Mouse (Mus musculus) neutrophil, adult 65 days (primary cell): Measurements from ENCODE around the gene Cbr2. TPM values are rescaled to one million over a fixed set of nuclear protein-coding genes. Genes with fewer than 3 reads are reported as not detected.

ENCODE experiments used
- total RNA-seq: library from RNA; stranded (reverse); gene quantifications from 2 replicates; pipeline ENCODE4 v1.2.4, GENCODE M21; 2023

The Cbr2 gene
- 2.3 and 2.9 TPM in 2 replicates for total RNA-seq

DNA sequence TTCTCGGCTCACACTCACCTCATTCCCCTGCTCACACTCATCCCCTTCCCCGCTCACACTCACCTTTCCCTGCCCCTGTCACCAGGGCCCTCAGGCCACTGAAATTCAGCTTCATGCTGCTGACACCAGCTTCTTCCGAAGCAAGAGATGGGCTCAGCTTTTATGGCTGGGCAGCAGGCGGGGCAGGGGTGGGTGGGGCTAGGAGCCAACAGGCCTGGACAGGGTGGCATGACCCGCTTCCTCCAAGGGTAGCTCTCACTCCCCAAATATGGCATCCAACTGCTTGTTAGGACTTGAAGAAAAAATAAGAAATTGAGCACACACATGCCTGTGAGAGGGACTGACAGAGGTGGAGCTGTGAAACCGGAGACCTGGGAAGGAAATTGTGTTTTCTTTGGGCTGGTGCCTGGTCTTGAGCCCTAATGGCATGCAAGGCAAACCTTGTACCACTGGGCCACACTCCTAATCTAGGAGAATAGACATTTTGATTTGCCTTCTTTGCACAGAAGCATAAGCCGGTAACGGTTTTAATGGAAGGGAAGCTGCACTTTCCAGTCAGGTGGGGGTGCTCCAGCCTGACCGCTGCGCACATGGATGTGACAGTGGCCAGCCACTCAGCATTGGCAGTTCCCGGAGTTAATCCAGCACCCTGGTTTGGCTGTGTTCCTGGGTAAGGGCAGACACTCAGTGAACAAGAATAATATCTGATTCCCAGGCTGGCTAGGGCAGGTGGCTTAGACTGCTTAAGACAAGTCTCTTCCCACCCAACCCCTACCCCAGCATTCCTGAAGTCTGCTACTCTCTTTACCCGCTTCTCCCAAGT is at the start of gene Cbr2:
TSS of gene Cbr2 (minus strand) at position 257 of the 823 bp plus-strand sequence.

DNA sequence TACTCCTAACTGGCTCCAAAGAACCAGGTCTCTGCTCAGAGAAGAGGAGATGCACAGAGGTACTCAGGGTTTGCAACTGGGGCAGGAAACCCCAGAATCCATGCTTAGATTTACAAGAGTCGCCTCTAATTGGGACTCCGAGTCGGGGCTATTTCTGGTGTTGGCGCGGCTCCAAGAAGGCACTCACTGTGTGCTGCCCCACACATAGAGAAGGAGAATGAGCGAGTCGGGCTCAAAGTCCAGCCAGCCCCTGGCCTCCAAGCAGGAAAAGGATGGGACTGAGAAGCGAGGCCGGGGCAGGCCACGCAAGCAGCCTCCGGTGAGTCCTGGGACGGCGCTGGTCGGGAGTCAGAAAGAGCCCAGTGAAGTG is 30.7 kb upstream of the Cbr2 start, which contains the start of gene Hmga1b:
TSS of gene Hmga1b (plus strand) at position 123 of the 370 bp plus-strand sequence.

DNA sequence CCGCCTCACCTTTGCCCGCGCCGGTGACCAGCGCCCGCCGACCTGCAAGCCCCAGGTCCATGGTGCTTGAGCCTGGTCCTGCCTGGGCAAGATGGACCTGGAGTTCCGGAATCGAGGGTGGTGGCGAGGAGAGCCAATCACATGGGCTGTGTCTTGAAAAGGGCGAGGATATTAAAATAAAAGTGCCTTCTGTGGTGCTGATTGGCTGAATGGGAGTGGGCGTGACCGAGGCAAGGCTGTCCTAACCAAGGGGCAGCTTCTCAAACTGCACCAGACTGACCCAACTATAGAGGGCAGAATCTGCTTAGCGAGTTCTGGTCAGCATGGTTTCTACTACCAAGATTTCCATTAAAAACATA is 4.8 kb downstream of the Cbr2 start, which contains the start of gene Dcxr:
TSS of gene Dcxr (minus strand) at position 113 of the 359 bp plus-strand sequence.

DNA sequence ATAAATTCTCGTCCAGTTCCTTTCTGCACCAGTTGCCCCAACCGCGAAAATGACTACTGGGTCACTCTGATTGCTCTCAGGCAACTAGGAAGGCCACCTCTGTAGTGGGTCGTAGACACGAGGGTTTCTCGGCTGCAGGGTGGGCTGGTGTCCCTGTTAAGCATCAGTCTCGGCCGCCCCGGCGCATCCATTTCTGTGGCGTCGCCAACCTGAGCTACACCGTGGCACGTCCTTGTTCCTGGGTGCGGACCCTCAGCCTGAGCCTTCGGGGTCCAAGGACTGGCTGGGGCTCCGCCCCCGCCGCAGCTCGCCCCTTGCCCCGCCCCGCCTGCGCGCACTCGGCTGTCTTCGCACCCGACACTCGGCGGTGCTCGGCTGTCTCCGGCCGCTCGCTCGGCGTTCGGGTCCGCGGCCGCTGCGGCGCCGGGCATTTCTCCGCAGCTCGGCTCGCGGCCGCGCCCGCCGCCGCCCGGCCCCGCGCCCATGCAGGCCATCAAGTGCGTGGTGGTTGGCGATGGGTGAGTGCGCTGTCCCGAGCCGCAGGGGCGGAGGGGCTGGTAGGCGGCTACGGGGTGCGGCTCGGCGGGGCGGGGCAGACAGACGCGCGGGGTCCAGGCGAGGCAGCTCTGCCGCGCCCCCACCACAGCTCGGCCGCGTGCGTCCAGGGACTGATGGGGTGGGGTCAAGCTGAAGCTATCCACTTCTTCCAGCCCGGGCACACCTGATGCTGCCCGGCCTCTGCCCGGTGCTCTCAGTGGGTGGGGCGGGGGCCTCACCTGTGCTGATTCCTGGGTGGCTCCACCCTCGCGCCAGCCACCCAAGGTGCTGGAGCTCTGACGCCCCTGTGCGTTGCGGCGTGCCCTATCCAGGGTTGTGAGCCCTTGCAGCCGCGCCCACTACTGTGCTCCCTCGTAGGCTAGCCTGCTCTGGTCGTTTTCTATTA is 10.5 kb downstream of the Cbr2 start, which contains the start of gene Rac3:
TSS of gene Rac3 (plus strand) at position 347 of the 943 bp plus-strand sequence.

DNA sequence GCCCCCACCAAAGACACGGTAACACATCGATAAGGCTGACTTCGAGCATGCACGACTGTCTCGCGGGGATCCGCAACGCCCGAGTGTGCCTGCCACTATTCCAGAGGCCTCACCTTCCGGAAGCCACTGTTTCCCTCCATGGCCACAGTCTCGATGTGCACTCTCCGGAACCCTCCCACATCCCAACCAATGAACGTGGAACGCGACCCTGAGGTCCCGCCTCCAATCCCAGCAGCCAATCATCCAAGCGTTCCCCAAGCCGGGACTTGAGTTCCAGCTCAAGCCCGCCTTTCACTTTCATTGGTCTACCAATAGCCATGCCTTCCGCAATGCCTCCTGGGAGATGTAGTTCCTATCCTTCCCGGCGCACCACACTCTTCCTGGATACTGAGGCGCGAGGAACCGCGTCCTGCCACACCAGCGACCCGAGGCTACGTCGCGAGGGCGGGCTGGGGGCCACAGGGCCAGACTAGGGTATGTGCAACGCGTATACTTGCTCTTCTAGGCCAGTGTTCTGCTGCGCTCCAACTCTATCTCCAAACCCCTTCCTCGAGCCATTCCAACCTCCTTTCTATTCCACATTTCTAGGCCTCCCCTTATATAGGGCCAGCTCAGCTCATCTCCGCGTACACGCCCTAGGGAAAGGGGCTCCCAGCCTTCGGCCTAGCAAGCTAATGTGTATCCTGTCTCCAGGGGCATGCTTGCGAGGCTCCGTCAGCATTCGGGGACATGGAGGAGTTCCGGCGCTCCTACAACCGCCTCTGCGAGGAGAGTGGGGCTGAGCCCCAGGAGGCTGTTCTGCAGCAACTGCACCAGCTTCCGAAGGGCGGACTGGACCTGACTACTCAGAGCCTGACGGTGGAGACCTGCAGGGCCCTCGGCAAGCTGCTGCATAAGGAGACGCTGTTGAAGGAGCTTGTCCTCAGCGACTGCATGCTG is 18.1 kb downstream of the Cbr2 start, which contains the start of the genes Cenpx and Lrrc45:
TSS of gene Cenpx (minus strand) at position 159 of the 939 bp plus-strand sequence.
TSS of gene Lrrc45 (plus strand) at position 346 of the 939 bp plus-strand sequence.

Other genes with a start within 250 kb of the Cbr2 start
- gene Mrpl12, start 247.5 kb downstream of the Cbr2 start, total RNA-seq, result 12.8 and 16.8 TPM in 2 replicates
- 11.2 and 13.4 TPM in 2 replicates for gene Slc25a10, start 240.3 kb downstream of the Cbr2 start, total RNA-seq
- gene Gcgr, start 201.4 kb downstream of the Cbr2 start, total RNA-seq, result not detected in 2 replicates
- 28.8 and 31.9 TPM in 2 replicates for gene Mcrip1, start 182.4 kb downstream of the Cbr2 start, total RNA-seq
- gene Ppp1r27, start 181.0 kb downstream of the Cbr2 start, total RNA-seq, result not detected in 2 replicates
- 245 and 272 TPM in 2 replicates for gene P4hb, start 158.9 kb downstream of the Cbr2 start, total RNA-seq
- 428 and 459 TPM in 2 replicates for gene Arhgdia, start 150.5 kb downstream of the Cbr2 start, total RNA-seq
- 116 and 122 TPM in 2 replicates for gene Alyref, start 133.7 kb downstream of the Cbr2 start, total RNA-seq
- 36.8 and 40.0 TPM in 2 replicates for gene Anapc11, start 133.7 kb downstream of the Cbr2 start, total RNA-seq
- gene Npb, start 123.6 kb downstream of the Cbr2 start, total RNA-seq, result 1.5 TPM in 1 of 2 replicates, not detected in the other
- gene Pcyt2, start 114.2 kb downstream of the Cbr2 start, total RNA-seq, result 28.9 and 43.8 TPM in 2 replicates
- gene Sirt7, start 106.9 kb downstream of the Cbr2 start, total RNA-seq, result 114 and 133 TPM in 2 replicates
- gene Mafg, start 98.5 kb downstream of the Cbr2 start, total RNA-seq, result 122 and 149 TPM in 2 replicates
- 1.4 and 1.5 TPM in 2 replicates for gene Pycr1, start 88.3 kb downstream of the Cbr2 start, total RNA-seq
- gene Myadml2, start 84.0 kb downstream of the Cbr2 start, total RNA-seq, result not detected in 2 replicates
- not detected in 2 replicates for gene Notum, start 70.9 kb downstream of the Cbr2 start, total RNA-seq
- gene Aspscr1, start 59.1 kb downstream of the Cbr2 start, total RNA-seq, result 82.0 and 103 TPM in 2 replicates
- 30.2 and 33.5 TPM in 2 replicates for gene Cenpx, start 18.4 kb downstream of the Cbr2 start, total RNA-seq
- gene Lrrc45, start 18.2 kb downstream of the Cbr2 start, total RNA-seq, result 9.1 and 10.4 TPM in 2 replicates
- 0.88 and 1.2 TPM in 2 replicates for gene Rac3, start 10.6 kb downstream of the Cbr2 start, total RNA-seq
- gene Dcxr, start 4.8 kb downstream of the Cbr2 start, total RNA-seq, result 5.6 and 6.1 TPM in 2 replicates
- 36.2 and 41.5 TPM in 2 replicates for gene Hmga1b, start 30.7 kb upstream of the Cbr2 start, total RNA-seq
- 12.0 and 12.2 TPM in 2 replicates for gene Rfng, start 52.1 kb upstream of the Cbr2 start, total RNA-seq
- gene Gps1, start 52.2 kb upstream of the Cbr2 start, total RNA-seq, result 34.8 and 43.3 TPM in 2 replicates
- gene Dus1l, start 64.3 kb upstream of the Cbr2 start, total RNA-seq, result 23.4 and 32.1 TPM in 2 replicates
- gene Fasn, start 92.4 kb upstream of the Cbr2 start, total RNA-seq, result 18.5 and 25.7 TPM in 2 replicates
- gene Ccdc57, start 200.8 kb upstream of the Cbr2 start, total RNA-seq, result 3.4 and 4.2 TPM in 2 replicates
- gene Slc16a3, start 216.4 kb upstream of the Cbr2 start, total RNA-seq, result 470 and 646 TPM in 2 replicates